Mouse (Mus musculus) cerebellum, adult 2 months (tissue): ENCODE data around the gene Proser3.

Experiments used
- CTCF ChIP-seq: fragments of 200-500 bp; IDR thresholded peaks from 2 replicates; pipeline ENCODE4 v1.5.1; 2011; ENCODE audit warnings: low read depth, mild to moderate bottlenecking, control low read depth, low read length, moderate library complexity, borderline replicate concordance; ENCODE audit not compliant: insufficient read depth
- POLR2A ChIP-seq: fragments of 200-500 bp; IDR thresholded peaks from 2 replicates; pipeline ENCODE4 v1.6.1; 2011; ENCODE audit warnings: low read length, control low read depth, borderline replicate concordance; ENCODE audit not compliant: insufficient read depth

GRCm38 (mm10) chr7:30544327-30544726, 7.8 kb downstream of the Proser3 start:
- TF ChIP-seq CTCF (no peak), POLR2A (no peak)
